Mouse (Mus musculus) layer of hippocampus, adult 18-20 months (tissue): ENCODE results near the gene Peak1. TPM values are rescaled to one million over a fixed set of nuclear protein-coding genes. Genes with fewer than 3 reads are reported as not detected.
"Not testable (repeated sequence)": the region's sequence is repeated elsewhere in the genome, so short reads cannot be mapped to it uniquely, and the experiment has no call there.

Experiments used
- DNase-seq, 2 experiments: peaks; one replicate each; pipeline ENCODE4 v3.0.0; 2022; ENCODE audit warnings: low spot score in 2 of 2
- long read RNA-seq: library from polyadenylated mRNA; stranded (forward); transcript quantifications from one replicate; pipeline ENCODE4 v2.0.0, GENCODE M21; 2021
- total RNA-seq, 2 experiments: library from RNA; stranded (reverse); gene quantifications; 2 replicates each; pipeline ENCODE4 v1.2.3; 2021

Gene Peak1
- total RNA-seq = 10 to 100 TPM; 50.0 to 53.3 TPM
- long read RNA-seq, full-length matches to known transcripts = 3 of 14 reads
- long read RNA-seq, partial matches to known transcripts = 1 of 14 reads
- long read RNA-seq, other reads (novel, unspliced or antisense) = 10 of 14 reads

GRCm38 (mm10) chr9:56417948-56418737, at the start of gene Peak1, which contains the start of gene Hmg20a:
Gene Peak1 (minus strand): TSS chr9:56418067.
Gene Hmg20a (plus strand): TSS chr9:56418609.
- peak; percentile 100 for DNase-seq

GRCm38 (mm10) chr9:56466251-56466650, 48.4 kb upstream of the Peak1 start:
- no peak for DNase-seq

- no peak for DNase-seq
Measured at GRCm38 (mm10) chr9:56464863-56465654, 47.2 kb upstream of the Peak1 start.

GRCm38 (mm10) chr9:56463686-56464515, 46.0 kb upstream of the Peak1 start:
- no peak for DNase-seq

- no peak for DNase-seq
Measured at GRCm38 (mm10) chr9:56463046-56463445, 45.2 kb upstream of the Peak1 start.

GRCm38 (mm10) chr9:56462606-56463005, 44.7 kb upstream of the Peak1 start:
- DNase-seq = no peak

GRCm38 (mm10) chr9:56460987-56461386, 43.1 kb upstream of the Peak1 start:
- no peak for DNase-seq

- no peak for DNase-seq
Measured at GRCm38 (mm10) chr9:56456426-56456825, 38.6 kb upstream of the Peak1 start.

GRCm38 (mm10) chr9:56453038-56453815, 35.4 kb upstream of the Peak1 start:
- DNase-seq = no peak

- peak in 1 of 2 experiments; percentile 45 for DNase-seq
Measured at GRCm38 (mm10) chr9:56451570-56451969, 33.7 kb upstream of the Peak1 start.

- DNase-seq = no peak
Measured at GRCm38 (mm10) chr9:56439699-56440098, 21.8 kb upstream of the Peak1 start.

- DNase-seq = not testable (repeated sequence)
Measured at GRCm38 (mm10) chr9:56437300-56437892, 19.5 kb upstream of the Peak1 start.

- peak; percentile 22 to 47 for DNase-seq
Measured at GRCm38 (mm10) chr9:56435821-56436526, 18.1 kb upstream of the Peak1 start.

GRCm38 (mm10) chr9:56424861-56425260, 7.0 kb upstream of the Peak1 start:
- no peak for DNase-seq

- no peak for DNase-seq
Measured at GRCm38 (mm10) chr9:56421991-56422390, 4.1 kb upstream of the Peak1 start.

GRCm38 (mm10) chr9:56420892-56421601, 3.2 kb upstream of the Peak1 start:
- no peak for DNase-seq

GRCm38 (mm10) chr9:56420236-56420635, 2.4 kb upstream of the Peak1 start:
- no peak for DNase-seq

- peak; percentile 75 to 86 for DNase-seq
Measured at GRCm38 (mm10) chr9:56418738-56419239, 922 bp upstream of the Peak1 start.
